Mouse (Mus musculus): ENCODE measurements around the gene Zfp691.

Gene Zfp691

GRCm38 (mm10) chr4:119177702-119178101 lies 3.7 kb upstream of the Zfp691 start:
- in situ Hi-C loops (cut with MboI; ENCODE audit: low pct_unique_long_range_greater_than_20kb in 1 of 2, low sequenced_read_pairs in 2 of 2, unreplicated experiment in 1 of 2): no loop called here

GRCm38 (mm10) chr4:119172919-119173650 lies 910 bp downstream of the Zfp691 start:
- in situ Hi-C loops (cut with MboI; ENCODE audit: low pct_unique_long_range_greater_than_20kb in 1 of 2, low sequenced_read_pairs in 2 of 2, unreplicated experiment in 1 of 2): loop anchor here (25.0 kb wide), 3 partner anchors 436 to 561 kb away; partner anchors contain the start of genes Cfap57 (in 1 of the 2), Ebna1bp2 (in 1 of the 2) and Olfr1339 (in 1 of the 2)

GRCm38 (mm10) chr4:119167663-119168062 lies 6.3 kb downstream of the Zfp691 start:
- in situ Hi-C loops (cut with MboI; ENCODE audit: low pct_unique_long_range_greater_than_20kb in 1 of 2, low sequenced_read_pairs in 2 of 2, unreplicated experiment in 1 of 2): loop anchor here (5.0 to 25.0 kb wide), 4 partner anchors 160 to 555 kb away; partner anchors contain the start of genes Cfap57 (in 1 of the 2), Ebna1bp2 (in 1 of the 2) and Olfr1339 (in 1 of the 2)

- in situ Hi-C loops (cut with MboI; ENCODE audit: low pct_unique_long_range_greater_than_20kb in 1 of 2, low sequenced_read_pairs in 2 of 2, unreplicated experiment in 1 of 2): loop anchor here (5.0 to 25.0 kb wide), 4 partner anchors 160 to 555 kb away; partner anchors contain the start of genes Cfap57 (in 1 of the 2), Ebna1bp2 (in 1 of the 2) and Olfr1339 (in 1 of the 2)
These were observed 6.9 kb downstream of the Zfp691 start for GRCm38 (mm10) chr4:119167068-119167467.

- in situ Hi-C loops (cut with MboI; ENCODE audit: low pct_unique_long_range_greater_than_20kb in 1 of 2, low sequenced_read_pairs in 2 of 2, unreplicated experiment in 1 of 2): loop anchor here (5.0 to 25.0 kb wide), 4 partner anchors 159 to 554 kb away; partner anchors contain the start of genes Cfap57 (in 1 of the 2), Ebna1bp2 (in 1 of the 2) and Olfr1339 (in 1 of the 2)
These were observed 8.1 kb downstream of the Zfp691 start for GRCm38 (mm10) chr4:119165916-119166315.

GRCm38 (mm10) chr4:119162990-119163389 lies 11.0 kb downstream of the Zfp691 start:
- in situ Hi-C loops (cut with MboI; ENCODE audit: low pct_unique_long_range_greater_than_20kb in 1 of 2, low sequenced_read_pairs in 2 of 2, unreplicated experiment in 1 of 2): loop anchor here (25.0 kb wide), 3 partner anchors 426 to 551 kb away; partner anchors contain the start of genes Cfap57 (in 1 of the 2), Ebna1bp2 (in 1 of the 2) and Olfr1339 (in 1 of the 2)

GRCm38 (mm10) chr4:119161358-119161757 lies 12.6 kb downstream of the Zfp691 start:
- in situ Hi-C loops (cut with MboI; ENCODE audit: low pct_unique_long_range_greater_than_20kb in 1 of 2, low sequenced_read_pairs in 2 of 2, unreplicated experiment in 1 of 2): loop anchor here (25.0 kb wide), 3 partner anchors 424 to 549 kb away; partner anchors contain the start of genes Cfap57 (in 1 of the 2), Ebna1bp2 (in 1 of the 2) and Olfr1339 (in 1 of the 2)

GRCm38 (mm10) chr4:119157891-119158290 lies 16.1 kb downstream of the Zfp691 start:
- in situ Hi-C loops (cut with MboI; ENCODE audit: low pct_unique_long_range_greater_than_20kb in 1 of 2, low sequenced_read_pairs in 2 of 2, unreplicated experiment in 1 of 2): loop anchor here (25.0 kb wide), 3 partner anchors 421 to 546 kb away; partner anchors contain the start of genes Cfap57 (in 1 of the 2), Ebna1bp2 (in 1 of the 2) and Olfr1339 (in 1 of the 2)

- in situ Hi-C loops (cut with MboI; ENCODE audit: low pct_unique_long_range_greater_than_20kb in 1 of 2, low sequenced_read_pairs in 2 of 2, unreplicated experiment in 1 of 2): loop anchor here (25.0 kb wide), 3 partner anchors 420 to 545 kb away; partner anchors contain the start of genes Cfap57 (in 1 of the 2), Ebna1bp2 (in 1 of the 2) and Olfr1339 (in 1 of the 2)
These were observed 16.8 kb downstream of the Zfp691 start for GRCm38 (mm10) chr4:119157186-119157585.

- in situ Hi-C loops (cut with MboI; ENCODE audit: low pct_unique_long_range_greater_than_20kb in 1 of 2, low sequenced_read_pairs in 2 of 2, unreplicated experiment in 1 of 2): no loop called here
These were observed 25.3 kb downstream of the Zfp691 start for GRCm38 (mm10) chr4:119148741-119149140.

GRCm38 (mm10) chr4:119147347-119147746 lies 26.6 kb downstream of the Zfp691 start:
- in situ Hi-C loops (cut with MboI; ENCODE audit: low pct_unique_long_range_greater_than_20kb in 1 of 2, low sequenced_read_pairs in 2 of 2, unreplicated experiment in 1 of 2): no loop called here

- in situ Hi-C loops (cut with MboI; ENCODE audit: low pct_unique_long_range_greater_than_20kb in 1 of 2, low sequenced_read_pairs in 2 of 2, unreplicated experiment in 1 of 2): no loop called here
These were observed 27.2 kb downstream of the Zfp691 start for GRCm38 (mm10) chr4:119146816-119147215.

- in situ Hi-C loops (cut with MboI; ENCODE audit: low pct_unique_long_range_greater_than_20kb in 1 of 2, low sequenced_read_pairs in 2 of 2, unreplicated experiment in 1 of 2): no loop called here
These were observed 31.6 kb downstream of the Zfp691 start for GRCm38 (mm10) chr4:119142230-119142871.

- in situ Hi-C loops (cut with MboI; ENCODE audit: low pct_unique_long_range_greater_than_20kb in 1 of 2, low sequenced_read_pairs in 2 of 2, unreplicated experiment in 1 of 2): no loop called here
These were observed 32.8 kb downstream of the Zfp691 start for GRCm38 (mm10) chr4:119141191-119141590.

- in situ Hi-C loops (cut with MboI; ENCODE audit: low pct_unique_long_range_greater_than_20kb in 1 of 2, low sequenced_read_pairs in 2 of 2, unreplicated experiment in 1 of 2): no loop called here
These were observed 33.9 kb downstream of the Zfp691 start for GRCm38 (mm10) chr4:119140126-119140525.

- in situ Hi-C loops (cut with MboI; ENCODE audit: low pct_unique_long_range_greater_than_20kb in 1 of 2, low sequenced_read_pairs in 2 of 2, unreplicated experiment in 1 of 2): no loop called here
These were observed 35.2 kb downstream of the Zfp691 start for GRCm38 (mm10) chr4:119138776-119139175.

GRCm38 (mm10) chr4:119138171-119138570 lies 35.8 kb downstream of the Zfp691 start:
- in situ Hi-C loops (cut with MboI; ENCODE audit: low pct_unique_long_range_greater_than_20kb in 1 of 2, low sequenced_read_pairs in 2 of 2, unreplicated experiment in 1 of 2): no loop called here

- in situ Hi-C loops (cut with MboI; ENCODE audit: low pct_unique_long_range_greater_than_20kb in 1 of 2, low sequenced_read_pairs in 2 of 2, unreplicated experiment in 1 of 2): no loop called here
These were observed 36.7 kb downstream of the Zfp691 start for GRCm38 (mm10) chr4:119137313-119137712.

- in situ Hi-C loops (cut with MboI; ENCODE audit: low pct_unique_long_range_greater_than_20kb in 1 of 2, low sequenced_read_pairs in 2 of 2, unreplicated experiment in 1 of 2): no loop called here
These were observed 40.1 kb downstream of the Zfp691 start for GRCm38 (mm10) chr4:119133860-119134259.

All from mouse embryonic stem cell (cell line).